Mouse (Mus musculus) megakaryocyte, embryonic 14.5 days (primary cell): ENCODE measurements around the gene Nfic.

ENCODE experiments used
- FLI1 ChIP-seq: IDR thresholded peaks from 2 replicates; pipeline ENCODE4 v1.6.1; 2012; ENCODE audit warnings: low read length, inconsistent platforms, mixed read lengths
- GATA1 ChIP-seq: IDR thresholded peaks from 3 replicates; pipeline ENCODE4 v1.6.1; 2012; ENCODE audit warnings: mixed read lengths, low read length, inconsistent platforms, borderline replicate concordance

- TF ChIP-seq GATA1, result no peak
- TF ChIP-seq FLI1, result no peak
These were observed 37.9 kb downstream of the Nfic start for GRCm38 (mm10) chr10:81417227-81418215.
